Mouse (Mus musculus): ENCODE results near the gene Olfr78.

DNA sequence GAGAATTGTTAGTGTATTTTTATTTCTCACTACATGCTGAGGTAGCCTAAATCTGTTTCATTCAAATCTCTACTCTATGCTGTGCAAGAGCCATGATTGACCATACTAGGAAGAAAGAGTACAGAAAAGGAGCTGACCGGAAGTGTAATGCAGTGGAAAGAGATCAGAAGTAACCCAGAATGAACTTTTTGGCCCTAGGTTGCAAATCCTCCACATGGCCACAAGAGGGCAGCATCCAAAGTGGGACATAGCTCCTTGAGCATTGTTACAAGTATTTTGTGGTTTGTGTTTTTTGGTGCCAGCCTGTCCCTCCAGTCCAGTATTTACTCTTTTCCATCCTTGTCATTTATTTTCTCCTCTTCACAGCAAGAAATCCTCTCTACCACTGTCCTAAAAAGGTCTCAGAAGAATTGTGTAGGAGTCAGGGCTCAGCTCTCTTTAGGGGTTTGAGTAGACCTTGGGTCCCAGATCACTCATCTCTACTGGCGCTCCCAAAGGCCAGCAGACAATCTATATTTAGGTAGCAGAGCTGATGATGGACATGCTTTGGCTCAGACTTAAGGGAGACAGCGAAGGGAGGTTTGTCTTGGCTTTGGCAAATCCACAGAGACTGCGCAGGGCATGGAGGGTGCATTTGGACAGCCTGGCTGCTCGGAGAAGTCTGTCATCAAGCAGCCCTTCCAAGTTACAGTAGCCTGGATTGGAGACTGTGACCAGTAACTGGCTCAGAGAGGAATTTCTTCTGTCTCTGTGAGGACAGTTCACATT, 63.7 kb downstream of the Olfr78 start, which contains the start of gene Olfr557:
- TF ChIP-seq CTCF (conservative IDR thresholded peaks at IDR 0.05; ENCODE audit: low read length), result peak; percentile 97
- no peak for TF ChIP-seq POU5F1 (IDR thresholded peaks at IDR 0.05; ENCODE audit: borderline replicate concordance, low read length)
